Mouse (Mus musculus): Measurements from ENCODE around the gene Atp9a. TPM values are rescaled to one million over a fixed set of nuclear protein-coding genes. Genes with fewer than 3 reads are reported as not detected.

The Atp9a gene
- total RNA-seq, 1 experiment from 2014 or later, result not detected

- ATAC-seq (replicated peaks; ENCODE audit: low read depth, poor library complexity, severe bottlenecking), result no peak
Observed at GRCm38 (mm10) chr2:168654482-168654881, 87.7 kb downstream of the Atp9a start.

- ATAC-seq (replicated peaks; ENCODE audit: low read depth, poor library complexity, severe bottlenecking), result peak; percentile 50; the same call in 1 of the 2 replicates
Observed at GRCm38 (mm10) chr2:168651757-168652156, 90.5 kb downstream of the Atp9a start.

GRCm38 (mm10) chr2:168648171-168648570, 94.0 kb downstream of the Atp9a start:
- no peak for ATAC-seq (replicated peaks; ENCODE audit: low read depth, poor library complexity, severe bottlenecking)

GRCm38 (mm10) chr2:168644855-168645254, 97.4 kb downstream of the Atp9a start:
- ATAC-seq (replicated peaks; ENCODE audit: low read depth, poor library complexity, severe bottlenecking), result no peak

GRCm38 (mm10) chr2:168643524-168644177, 98.6 kb downstream of the Atp9a start:
- ATAC-seq (replicated peaks; ENCODE audit: low read depth, poor library complexity, severe bottlenecking), result no peak

- ATAC-seq (replicated peaks; ENCODE audit: low read depth, poor library complexity, severe bottlenecking), result no peak
Observed at GRCm38 (mm10) chr2:168642187-168642586, 100.0 kb downstream of the Atp9a start.

- no peak for ATAC-seq (replicated peaks; ENCODE audit: low read depth, poor library complexity, severe bottlenecking)
Observed at GRCm38 (mm10) chr2:168640460-168640859, 101.7 kb downstream of the Atp9a start.

- ATAC-seq (replicated peaks; ENCODE audit: low read depth, poor library complexity, severe bottlenecking), result no peak
Observed at GRCm38 (mm10) chr2:168634881-168635280, 107.3 kb downstream of the Atp9a start.

- ATAC-seq (replicated peaks; ENCODE audit: low read depth, poor library complexity, severe bottlenecking), result no peak
Observed at GRCm38 (mm10) chr2:168633301-168633816, 108.8 kb downstream of the Atp9a start.

- no peak for ATAC-seq (replicated peaks; ENCODE audit: low read depth, poor library complexity, severe bottlenecking)
Observed at GRCm38 (mm10) chr2:168632543-168632942, 109.7 kb downstream of the Atp9a start.

- peak; percentile 84 for ATAC-seq (replicated peaks; ENCODE audit: low read depth, poor library complexity, severe bottlenecking)
Observed at GRCm38 (mm10) chr2:168628787-168629186, 113.4 kb downstream of the Atp9a start.

- no peak for ATAC-seq (replicated peaks; ENCODE audit: low read depth, poor library complexity, severe bottlenecking)
Observed at GRCm38 (mm10) chr2:168627829-168628770, 114.1 kb downstream of the Atp9a start.

- no peak for ATAC-seq (replicated peaks; ENCODE audit: low read depth, poor library complexity, severe bottlenecking)
Observed at GRCm38 (mm10) chr2:168626385-168626784, 115.8 kb downstream of the Atp9a start.

GRCm38 (mm10) chr2:168625091-168625490, 117.1 kb downstream of the Atp9a start:
- no peak for ATAC-seq (replicated peaks; ENCODE audit: low read depth, poor library complexity, severe bottlenecking)

GRCm38 (mm10) chr2:168621111-168621802, 121.0 kb downstream of the Atp9a start:
- no peak for ATAC-seq (replicated peaks; ENCODE audit: low read depth, poor library complexity, severe bottlenecking)

- no peak for ATAC-seq (replicated peaks; ENCODE audit: low read depth, poor library complexity, severe bottlenecking)
Observed at GRCm38 (mm10) chr2:168618205-168618717, 123.9 kb downstream of the Atp9a start.

GRCm38 (mm10) chr2:168615160-168615559, 127.0 kb downstream of the Atp9a start:
- peak; percentile 34; the same call in 1 of the 2 replicates for ATAC-seq (replicated peaks; ENCODE audit: low read depth, poor library complexity, severe bottlenecking)

- no peak for ATAC-seq (replicated peaks; ENCODE audit: low read depth, poor library complexity, severe bottlenecking)
Observed at GRCm38 (mm10) chr2:168614170-168614872, 127.9 kb downstream of the Atp9a start.

- peak; percentile 50 for ATAC-seq (replicated peaks; ENCODE audit: low read depth, poor library complexity, severe bottlenecking)
Observed at GRCm38 (mm10) chr2:168613092-168613880, 128.9 kb downstream of the Atp9a start.
